Mouse (Mus musculus): Measurements from ENCODE around the gene Tmem160. TPM values are rescaled to one million over a fixed set of nuclear protein-coding genes. Genes with fewer than 3 reads are reported as not detected.

Tmem160 gene
- polyA plus RNA-seq, 1 experiment from 2014 or later, result 82.1 TPM

DNA sequence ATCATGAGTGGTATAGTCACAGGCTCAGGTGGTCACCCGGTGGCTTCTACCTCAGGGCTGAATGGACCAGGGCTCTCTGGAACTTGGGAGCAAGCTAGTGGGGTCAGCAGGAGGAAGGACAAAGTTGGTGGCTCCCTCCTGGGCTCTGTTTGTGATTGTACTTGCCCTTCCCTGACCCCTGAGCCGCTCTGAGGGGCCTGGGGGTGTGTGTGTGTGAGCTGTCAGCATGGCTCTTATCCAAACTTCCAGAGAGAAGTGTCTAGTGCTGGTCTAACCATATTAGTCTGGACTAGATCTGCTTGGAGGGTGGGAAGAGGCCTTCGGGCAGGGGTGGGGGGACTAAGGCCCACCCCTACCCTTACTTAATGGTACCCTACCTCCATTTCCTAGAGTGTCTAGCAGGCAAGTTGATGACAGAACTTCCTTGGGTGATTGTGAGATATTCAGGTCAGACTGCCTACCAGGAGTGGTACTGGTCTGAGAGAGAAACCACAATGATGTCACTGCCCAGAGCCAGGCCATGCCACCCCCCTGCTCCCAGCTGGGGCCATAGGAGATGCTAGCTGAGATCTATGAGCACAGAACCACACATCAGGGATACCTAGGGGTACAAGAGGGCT is 19.1 kb upstream of the Tmem160 start:
- H3K4me3 ChIP-seq (ENCODE audit: low read length), result no peak overlapping the region
- peak overlapping the region; percentile 70 for H3K27ac ChIP-seq (ENCODE audit: low read length)
- WGBS, result 29% methylated on average over 3 of the region's 3 CpGs
- peaks cover 12% of the 10 kb centered on the region for H3K4me1 ChIP-seq (ENCODE audit: control insufficient read depth, insufficient read depth, low read length)
- no peak overlapping the region for H3K4me2 ChIP-seq (ENCODE audit: low read depth, low read length)
- peak; percentile 65 for ATAC-seq (replicated peaks; ENCODE audit: extremely low read depth, insufficient read depth, low FRiP score)
- no peaks in the 10 kb centered on the region for H3K9me3 ChIP-seq (replicated peaks; ENCODE audit: control insufficient read depth, low read length)
- peak overlapping the region; percentile 21; the same call in 1 of the 2 replicates for H3K9ac ChIP-seq (ENCODE audit: low read length)
- H3K36me3 ChIP-seq (ENCODE audit: control insufficient read depth, insufficient read depth), result peaks cover 62% of the 10 kb centered on the region
- no peaks in the 10 kb centered on the region for H3K27me3 ChIP-seq (ENCODE audit: control insufficient read depth, insufficient read depth, low read length)

DNA sequence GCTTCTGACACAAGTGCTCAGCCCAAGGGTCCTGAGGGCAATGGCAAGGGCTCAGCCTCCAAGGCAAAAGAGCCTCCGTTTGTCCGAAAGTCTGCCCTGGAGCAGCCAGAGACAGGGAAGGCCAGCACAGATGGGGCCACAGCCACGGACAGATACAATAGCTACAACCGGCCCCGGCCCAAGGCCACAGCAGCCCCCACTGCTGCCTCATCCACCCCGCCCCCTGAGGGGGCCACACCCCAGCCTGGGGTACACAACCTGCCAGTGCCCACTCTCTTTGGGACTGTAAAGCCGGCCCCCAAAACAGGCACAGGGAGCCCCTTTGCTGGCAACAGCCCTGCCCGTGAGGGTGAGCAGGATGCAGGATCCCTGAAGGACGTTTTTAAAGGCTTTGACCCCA is 17.5 kb upstream of the Tmem160 start:
- no peak for ATAC-seq (replicated peaks; ENCODE audit: extremely low read depth, insufficient read depth, low FRiP score)
- no peak overlapping the region for H3K9ac ChIP-seq (ENCODE audit: low read length)
- H3K27ac ChIP-seq (ENCODE audit: low read length), result no peak overlapping the region
- no peaks in the 10 kb centered on the region for H3K9me3 ChIP-seq (replicated peaks; ENCODE audit: control insufficient read depth, low read length)
- 81% methylated on average over 9 of the region's 9 CpGs for WGBS
- H3K4me2 ChIP-seq (ENCODE audit: low read depth, low read length), result no peak overlapping the region
- H3K27me3 ChIP-seq (ENCODE audit: control insufficient read depth, insufficient read depth, low read length), result no peaks in the 10 kb centered on the region
- H3K4me3 ChIP-seq (ENCODE audit: low read length), result no peak overlapping the region
- H3K36me3 ChIP-seq (ENCODE audit: control insufficient read depth, insufficient read depth), result peaks cover 46% of the 10 kb centered on the region
- H3K4me1 ChIP-seq (ENCODE audit: control insufficient read depth, insufficient read depth, low read length), result peaks cover 12% of the 10 kb centered on the region

DNA sequence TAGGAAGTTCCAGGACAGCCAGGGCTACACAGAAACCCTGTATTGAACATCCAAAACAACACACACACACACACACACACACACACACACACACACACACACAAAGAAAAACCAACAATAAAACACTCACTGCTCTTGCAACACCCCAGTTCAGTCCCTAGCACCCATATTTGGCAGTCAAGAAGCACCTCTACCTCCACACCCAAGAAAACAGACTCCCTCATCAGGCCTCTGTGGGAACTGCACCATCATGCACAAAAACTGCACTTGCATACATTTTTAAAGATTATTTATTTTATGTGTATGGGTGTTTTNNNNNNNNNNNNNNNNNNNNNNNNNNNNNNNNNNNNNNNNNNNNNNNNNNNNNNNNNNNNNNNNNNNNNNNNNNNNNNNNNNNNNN is 11.3 kb upstream of the Tmem160 start:
- no peaks in the 10 kb centered on the region for H3K9me3 ChIP-seq (replicated peaks; ENCODE audit: control insufficient read depth, low read length)
- no peak overlapping the region for H3K4me2 ChIP-seq (ENCODE audit: low read depth, low read length)
- H3K4me1 ChIP-seq (ENCODE audit: control insufficient read depth, insufficient read depth, low read length), result peaks cover 11% of the 10 kb centered on the region
- peaks cover 5% of the 10 kb centered on the region; the same call in 1 of the 2 replicates for H3K36me3 ChIP-seq (ENCODE audit: control insufficient read depth, insufficient read depth)
- no peak overlapping the region for H3K9ac ChIP-seq (ENCODE audit: low read length)
- no peak overlapping the region for H3K27ac ChIP-seq (ENCODE audit: low read length)
- no peak for ATAC-seq (replicated peaks; ENCODE audit: extremely low read depth, insufficient read depth, low FRiP score)
- H3K27me3 ChIP-seq (ENCODE audit: control insufficient read depth, insufficient read depth, low read length), result no peaks in the 10 kb centered on the region
- H3K4me3 ChIP-seq (ENCODE audit: low read length), result no peak overlapping the region

DNA sequence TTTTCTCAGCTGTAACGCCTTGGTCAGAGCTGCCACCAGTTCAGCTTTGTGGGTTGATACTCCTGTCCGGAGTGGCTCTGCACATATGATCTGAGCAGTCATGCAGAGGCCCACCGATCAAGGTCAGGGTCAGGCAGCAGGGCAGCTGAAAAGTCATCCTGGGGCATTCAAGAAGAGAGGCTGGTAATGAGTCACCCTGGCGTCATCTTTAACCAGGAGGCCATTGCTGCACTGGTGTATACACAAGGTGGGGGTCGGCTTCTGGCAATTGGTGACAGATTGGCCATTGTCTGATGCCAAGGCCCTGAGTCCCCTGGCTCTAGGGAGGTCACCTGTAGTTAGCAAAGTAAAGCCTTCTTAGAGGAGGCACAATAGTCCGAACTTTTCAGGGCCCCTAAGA is 923 bp upstream of the Tmem160 start:
- ATAC-seq (replicated peaks; ENCODE audit: extremely low read depth, insufficient read depth, low FRiP score), result no peak

DNA sequence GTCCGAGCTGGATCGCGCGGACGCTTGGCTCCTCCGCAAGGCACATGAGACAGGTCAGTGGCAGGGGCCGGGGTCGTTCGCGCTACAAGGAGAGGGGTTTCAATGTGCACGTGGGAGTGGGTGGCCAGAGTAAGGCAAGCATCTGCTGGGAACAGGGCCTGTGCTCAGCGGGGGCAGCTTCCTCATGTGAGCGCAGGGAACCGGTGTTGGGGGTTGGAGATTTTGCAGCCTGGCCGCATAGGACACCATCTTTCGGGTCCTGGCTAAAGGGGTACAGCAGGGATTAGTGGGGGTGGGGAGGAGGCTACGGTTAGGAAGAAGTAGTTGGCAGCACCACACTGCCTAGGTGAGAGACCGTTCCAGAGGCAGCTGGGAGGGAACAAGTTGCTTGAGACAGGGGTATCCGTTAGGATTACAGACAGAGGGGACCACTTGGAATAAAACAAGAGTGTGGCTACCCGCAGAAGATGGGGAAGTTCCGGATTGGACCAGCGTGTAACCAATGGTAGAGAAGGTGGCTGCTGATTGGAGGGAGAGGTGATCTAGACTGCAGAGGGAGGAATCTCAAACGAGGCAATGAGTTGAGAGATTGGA is 636 bp downstream of the Tmem160 start:
- peak overlapping the region; percentile 64 for H3K27ac ChIP-seq (ENCODE audit: low read length)
- H3K4me1 ChIP-seq (ENCODE audit: control insufficient read depth, insufficient read depth, low read length), result no peaks in the 10 kb centered on the region
- peak; percentile 20 for ATAC-seq (replicated peaks; ENCODE audit: extremely low read depth, insufficient read depth, low FRiP score)
- peak overlapping the region; percentile 89 for H3K4me3 ChIP-seq (ENCODE audit: low read length)
- peak overlapping the region; percentile 93 for H3K4me2 ChIP-seq (ENCODE audit: low read depth, low read length)
- H3K9me3 ChIP-seq (replicated peaks; ENCODE audit: control insufficient read depth, low read length), result no peaks in the 10 kb centered on the region
- H3K27me3 ChIP-seq (ENCODE audit: control insufficient read depth, insufficient read depth, low read length), result no peaks in the 10 kb centered on the region
- 0 out of 2 replicates have a peak, but pooled peaks cover 4% of the 10 kb centered on the region for H3K36me3 ChIP-seq (ENCODE audit: control insufficient read depth, insufficient read depth)
- peak overlapping the region; percentile 94 for H3K9ac ChIP-seq (ENCODE audit: low read length)
- under 1% methylated on average over 23 of the region's 23 CpGs for WGBS

More for the DNA sequence above, 923 bp upstream of the Tmem160 start:
- no peaks in the 10 kb centered on the region for H3K9me3 ChIP-seq (replicated peaks; ENCODE audit: control insufficient read depth, low read length)
- no peak overlapping the region for H3K9ac ChIP-seq (ENCODE audit: low read length)
- no peak overlapping the region for H3K4me2 ChIP-seq (ENCODE audit: low read depth, low read length)
- WGBS, result 69% methylated on average over 6 of the region's 6 CpGs
- H3K27ac ChIP-seq (ENCODE audit: low read length), result peak overlapping the region; percentile 14; the same call in 1 of the 2 replicates
- no peaks in the 10 kb centered on the region for H3K4me1 ChIP-seq (ENCODE audit: control insufficient read depth, insufficient read depth, low read length)
- no peaks in the 10 kb centered on the region for H3K27me3 ChIP-seq (ENCODE audit: control insufficient read depth, insufficient read depth, low read length)
- no peak overlapping the region for H3K4me3 ChIP-seq (ENCODE audit: low read length)
- 0 out of 2 replicates have a peak, but pooled peaks cover 4% of the 10 kb centered on the region for H3K36me3 ChIP-seq (ENCODE audit: control insufficient read depth, insufficient read depth)

DNA sequence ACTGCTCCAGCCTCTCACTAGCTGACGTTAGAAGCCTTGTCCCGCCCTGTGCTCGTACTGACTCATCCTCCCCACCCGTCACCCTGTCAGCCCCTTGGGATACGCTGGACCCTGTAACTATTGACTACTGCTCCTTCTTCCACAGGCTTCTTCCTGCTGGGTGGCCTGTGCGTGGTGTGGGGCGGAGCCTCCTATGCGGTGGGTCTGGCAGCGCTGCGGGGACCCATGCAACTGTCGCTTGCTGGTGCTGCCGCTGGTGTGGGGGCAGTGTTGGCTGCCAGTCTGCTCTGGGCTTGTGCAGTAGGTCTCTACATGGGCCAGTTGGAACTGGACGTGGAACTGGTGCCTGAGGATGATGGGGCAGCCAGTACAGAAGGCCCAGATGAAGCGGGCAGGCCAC is 2.4 kb downstream of the Tmem160 start:
- H3K4me1 ChIP-seq (ENCODE audit: control insufficient read depth, insufficient read depth, low read length), result no peaks in the 10 kb centered on the region
- no peaks in the 10 kb centered on the region for H3K27me3 ChIP-seq (ENCODE audit: control insufficient read depth, insufficient read depth, low read length)
- H3K9ac ChIP-seq (ENCODE audit: low read length), result no peak overlapping the region
- 90% methylated on average over 14 of the region's 14 CpGs for WGBS
- H3K27ac ChIP-seq (ENCODE audit: low read length), result no peak overlapping the region
- no peak overlapping the region for H3K4me3 ChIP-seq (ENCODE audit: low read length)
- peaks cover 3% of the 10 kb centered on the region; the same call in 1 of the 2 replicates for H3K9me3 ChIP-seq (replicated peaks; ENCODE audit: control insufficient read depth, low read length)
- no peak for ATAC-seq (replicated peaks; ENCODE audit: extremely low read depth, insufficient read depth, low FRiP score)
- H3K36me3 ChIP-seq (ENCODE audit: control insufficient read depth, insufficient read depth), result 0 out of 2 replicates have a peak, but pooled peaks cover 4% of the 10 kb centered on the region
- H3K4me2 ChIP-seq (ENCODE audit: low read depth, low read length), result no peak overlapping the region

DNA sequence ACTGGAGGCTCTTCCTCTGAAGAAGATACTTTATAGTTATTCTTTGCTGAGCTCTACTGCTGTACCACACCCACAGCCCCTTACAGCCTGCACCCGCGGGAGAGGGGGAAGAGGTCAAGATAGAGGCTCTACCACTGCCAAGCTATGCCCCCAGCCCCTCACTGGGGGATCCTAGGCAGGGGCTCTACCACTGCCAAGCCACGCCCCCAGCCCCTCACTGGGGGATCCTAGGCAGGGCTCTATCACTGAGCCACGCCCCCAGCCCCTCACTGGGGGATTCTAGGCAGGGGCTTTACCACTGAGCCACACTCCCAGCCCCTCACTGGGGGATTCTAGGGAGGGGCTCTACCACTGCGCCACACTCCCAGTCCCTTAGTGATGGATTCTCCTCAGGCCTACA is 3.7 kb downstream of the Tmem160 start:
- no peak overlapping the region for H3K4me3 ChIP-seq (ENCODE audit: low read length)
- H3K27ac ChIP-seq (ENCODE audit: low read length), result no peak overlapping the region
- 84% methylated on average over 5 of the region's 5 CpGs for WGBS
- no peaks in the 10 kb centered on the region for H3K27me3 ChIP-seq (ENCODE audit: control insufficient read depth, insufficient read depth, low read length)
- no peaks in the 10 kb centered on the region for H3K4me1 ChIP-seq (ENCODE audit: control insufficient read depth, insufficient read depth, low read length)
- H3K9ac ChIP-seq (ENCODE audit: low read length), result no peak overlapping the region
- peaks cover 3% of the 10 kb centered on the region; the same call in 1 of the 2 replicates for H3K9me3 ChIP-seq (replicated peaks; ENCODE audit: control insufficient read depth, low read length)
- H3K4me2 ChIP-seq (ENCODE audit: low read depth, low read length), result no peak overlapping the region
- H3K36me3 ChIP-seq (ENCODE audit: control insufficient read depth, insufficient read depth), result 0 out of 2 replicates have a peak, but pooled peaks cover 4% of the 10 kb centered on the region
- no peak for ATAC-seq (replicated peaks; ENCODE audit: extremely low read depth, insufficient read depth, low FRiP score)

DNA sequence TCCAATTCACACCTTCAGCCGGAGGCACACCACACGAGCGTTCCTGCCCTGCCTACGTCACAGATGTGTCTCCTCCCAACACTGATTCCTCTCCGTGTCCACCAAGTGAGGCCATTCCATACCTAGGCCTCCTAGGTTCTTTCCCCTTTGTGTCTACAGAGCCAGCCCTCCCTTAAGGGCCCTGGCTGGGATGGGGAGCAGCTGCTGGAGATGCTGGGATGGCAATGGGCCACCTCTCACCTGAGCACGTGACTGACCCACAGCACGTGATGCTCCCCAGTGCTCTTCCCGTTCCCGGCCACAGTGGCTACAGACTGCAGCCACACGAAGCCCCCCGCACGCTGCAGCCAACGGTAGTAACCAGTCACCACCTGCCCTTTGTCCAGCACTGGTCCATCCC is 8.0 kb downstream of the Tmem160 start:
- peaks cover 5% of the 10 kb centered on the region; the same call in 1 of the 2 replicates for H3K27me3 ChIP-seq (ENCODE audit: control insufficient read depth, insufficient read depth, low read length)
- no peak overlapping the region for H3K27ac ChIP-seq (ENCODE audit: low read length)
- H3K4me2 ChIP-seq (ENCODE audit: low read depth, low read length), result no peak overlapping the region
- H3K9ac ChIP-seq (ENCODE audit: low read length), result no peak overlapping the region
- 0 out of 2 replicates have a peak, but pooled peaks cover 4% of the 10 kb centered on the region for H3K36me3 ChIP-seq (ENCODE audit: control insufficient read depth, insufficient read depth)
- WGBS, result 52% methylated on average over 13 of the region's 13 CpGs
- peaks cover 3% of the 10 kb centered on the region; the same call in 1 of the 2 replicates for H3K9me3 ChIP-seq (replicated peaks; ENCODE audit: control insufficient read depth, low read length)
- H3K4me3 ChIP-seq (ENCODE audit: low read length), result no peak overlapping the region
- no peak for ATAC-seq (replicated peaks; ENCODE audit: extremely low read depth, insufficient read depth, low FRiP score)
- H3K4me1 ChIP-seq (ENCODE audit: control insufficient read depth, insufficient read depth, low read length), result no peaks in the 10 kb centered on the region

DNA sequence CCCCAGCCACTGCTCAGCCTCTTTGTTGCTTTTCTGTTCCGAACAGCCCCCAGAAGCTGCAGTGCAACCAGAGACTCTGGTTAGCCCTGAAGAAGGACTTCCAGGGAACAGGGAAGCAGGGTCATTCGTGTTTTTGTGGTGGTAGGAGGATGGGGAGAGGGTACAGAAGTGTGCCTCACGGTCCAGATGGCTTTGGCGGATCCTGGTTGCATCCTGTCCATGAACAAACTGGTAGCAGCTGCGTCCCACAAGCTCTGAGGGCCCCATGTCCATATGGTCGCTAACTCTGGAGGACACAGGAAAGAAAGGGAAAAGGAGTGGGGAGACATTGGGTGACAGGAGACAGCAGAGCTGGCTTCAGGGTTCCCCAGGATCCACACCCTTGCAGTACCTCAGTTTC is 8.6 kb downstream of the Tmem160 start:
- no peaks in the 10 kb centered on the region for H3K4me1 ChIP-seq (ENCODE audit: control insufficient read depth, insufficient read depth, low read length)
- no peak for ATAC-seq (replicated peaks; ENCODE audit: extremely low read depth, insufficient read depth, low FRiP score)
- H3K36me3 ChIP-seq (ENCODE audit: control insufficient read depth, insufficient read depth), result no peaks in the 10 kb centered on the region
- WGBS, result 65% methylated on average over 6 of the region's 6 CpGs
- H3K4me3 ChIP-seq (ENCODE audit: low read length), result no peak overlapping the region
- no peak overlapping the region for H3K9ac ChIP-seq (ENCODE audit: low read length)
- no peak overlapping the region for H3K4me2 ChIP-seq (ENCODE audit: low read depth, low read length)
- peaks cover 5% of the 10 kb centered on the region; the same call in 1 of the 2 replicates for H3K27me3 ChIP-seq (ENCODE audit: control insufficient read depth, insufficient read depth, low read length)
- H3K27ac ChIP-seq (ENCODE audit: low read length), result no peak overlapping the region
- peaks cover 3% of the 10 kb centered on the region; the same call in 1 of the 2 replicates for H3K9me3 ChIP-seq (replicated peaks; ENCODE audit: control insufficient read depth, low read length)
